Mouse (Mus musculus): ENCODE measurements around the gene Mrps18b.

GRCm38 (mm10) chr17:35930627-35931026, 14.4 kb upstream of the Mrps18b start:
- TF ChIP-seq CTCF (IDR thresholded peaks at IDR 0.05; ENCODE audit: low read depth) (no peak), EP300 (optimal IDR thresholded peaks at IDR 0.05) (no peak)

Data from stomach, postnatal 0 days (tissue).